ENCODE assay signal across 11 mouse cellular contexts in genomic region chrX:153369780-153370179, GRCm38 (mm10).
DNase-seq lines count a peak whose midpoint lies in the region; ATAC-seq lines count a peak whose summit lies in the region.
"Had no signal": no experiment of that assay in that cellular context is flagged by ENCODE, and none has a peak within 500 bp of the region (broad histone marks: within the 10 kb centered on the region; RNA-seq: fewer than 3 reads in every experiment).

No protein-coding gene starts in this region.

- no peaks in the 10 kb centered on the region for H3K9me3 ChIP-seq in hindbrain, embryonic 11.5 days (ENCODE audit: control insufficient read depth, low read length)
- H3K9me3 ChIP-seq in hindbrain, embryonic 16.5 days (ENCODE audit: control insufficient read depth, low read length), result no peaks in the 10 kb centered on the region
- H3K9me3 ChIP-seq: forebrain, embryonic 10.5 days; stomach, embryonic 15.5 days had no signal

- no peak overlapping the region for H3K4me2 ChIP-seq in hindbrain, embryonic 11.5 days (replicated peaks; ENCODE audit: low read depth, low read length)
- H3K4me2 ChIP-seq in hindbrain, embryonic 16.5 days (ENCODE audit: low read length), result no peak overlapping the region
- H3K4me2 ChIP-seq: stomach, embryonic 15.5 days had no signal

- 36% methylated on average over 8 of the region's 8 CpGs for WGBS in hindbrain, embryonic 11.5 days
- 35% methylated on average over 8 of the region's 8 CpGs for WGBS in hindbrain, embryonic 16.5 days

- H3K4me3 ChIP-seq in hindbrain, embryonic 11.5 days (ENCODE audit: low read depth, low read length), result no peak overlapping the region
- no peak overlapping the region for H3K4me3 ChIP-seq in hindbrain, embryonic 16.5 days (ENCODE audit: low read length)
- H3K4me3 ChIP-seq: forebrain, embryonic 10.5 days; stomach, embryonic 15.5 days had no signal

- no peak overlapping the region for H3K9ac ChIP-seq in hindbrain, embryonic 11.5 days (ENCODE audit: low read depth, low read length)
- no peak overlapping the region for H3K9ac ChIP-seq in hindbrain, embryonic 16.5 days (ENCODE audit: low read depth, low read length)
- H3K9ac ChIP-seq: stomach, embryonic 15.5 days had no signal

- H3K27ac ChIP-seq in hindbrain, embryonic 11.5 days (ENCODE audit: low read depth, low read length), result no peak overlapping the region
- H3K27ac ChIP-seq in hindbrain, embryonic 16.5 days (ENCODE audit: low read depth, low read length), result no peak overlapping the region
- H3K27ac ChIP-seq: forebrain, embryonic 10.5 days; macrophage; stomach, embryonic 15.5 days had no signal

- H3K4me1 ChIP-seq in hindbrain, embryonic 11.5 days (replicated peaks; ENCODE audit: control insufficient read depth, insufficient read depth, low read length), result no peaks in the 10 kb centered on the region
- no peaks in the 10 kb centered on the region for H3K4me1 ChIP-seq in hindbrain, embryonic 16.5 days (ENCODE audit: control insufficient read depth, insufficient read depth, low read depth, low read length)
- H3K4me1 ChIP-seq: forebrain, embryonic 10.5 days; stomach, embryonic 15.5 days had no signal

- no peaks in the 10 kb centered on the region for H3K36me3 ChIP-seq in hindbrain, embryonic 11.5 days (ENCODE audit: control insufficient read depth, insufficient read depth, low read length)
- no peaks in the 10 kb centered on the region for H3K36me3 ChIP-seq in hindbrain, embryonic 16.5 days (ENCODE audit: control insufficient read depth, insufficient read depth, low read length)
- H3K36me3 ChIP-seq: forebrain, embryonic 10.5 days; stomach, embryonic 15.5 days had no signal

- H3K27me3 ChIP-seq in hindbrain, embryonic 11.5 days (ENCODE audit: control insufficient read depth, insufficient read depth, low read length), result no peaks in the 10 kb centered on the region
- no peaks in the 10 kb centered on the region for H3K27me3 ChIP-seq in hindbrain, embryonic 16.5 days (replicated peaks; ENCODE audit: control insufficient read depth, insufficient read depth, low read length)
- H3K27me3 ChIP-seq: stomach, embryonic 15.5 days had no signal

- DNase-seq in hindbrain, embryonic 11.5 days (ENCODE audit: low spot score), result peak; percentile 30
- DNase-seq in thymus, postnatal 14 days, result peak; percentile 7
- DNase-seq in thymus, postnatal 4 days, result no peak
- DNase-seq in Muller cell, postnatal 12 days (ENCODE audit: inconsistent ontology term), result no peak
- no peak for DNase-seq in kidney, postnatal 10 days
- DNase-seq: cerebellum, postnatal 36 days had no signal

- ATAC-seq in hindbrain, embryonic 11.5 days (ENCODE audit: low FRiP score), result no peak
- ATAC-seq in hindbrain, embryonic 16.5 days, result no peak
- peak; percentile 45; the same call in 1 of the 2 replicates for ATAC-seq in common myeloid progenitor, adult 5-6 weeks (replicated peaks; ENCODE audit: low read depth, poor library complexity, severe bottlenecking)

Comparison
In these comparisons a context has a peak if more than half of its experiments do, and no peak if none do; other contexts are left out.
1. DNase-seq: peak in hindbrain, embryonic 11.5 days (single experiment) and thymus, postnatal 14 days (single experiment); none in thymus, postnatal 4 days (single experiment), Muller cell, postnatal 12 days (single experiment) and kidney, postnatal 10 days (single experiment).